Mouse (Mus musculus): ENCODE measurements around the gene Olfr1305. TPM values are rescaled to one million over a fixed set of nuclear protein-coding genes. Genes with fewer than 3 reads are reported as not detected.

Olfr1305 gene
- not detected in 2 replicates for polyA plus RNA-seq (2012; ENCODE audit: insufficient read depth, insufficient read length, missing spikeins)

DNA sequence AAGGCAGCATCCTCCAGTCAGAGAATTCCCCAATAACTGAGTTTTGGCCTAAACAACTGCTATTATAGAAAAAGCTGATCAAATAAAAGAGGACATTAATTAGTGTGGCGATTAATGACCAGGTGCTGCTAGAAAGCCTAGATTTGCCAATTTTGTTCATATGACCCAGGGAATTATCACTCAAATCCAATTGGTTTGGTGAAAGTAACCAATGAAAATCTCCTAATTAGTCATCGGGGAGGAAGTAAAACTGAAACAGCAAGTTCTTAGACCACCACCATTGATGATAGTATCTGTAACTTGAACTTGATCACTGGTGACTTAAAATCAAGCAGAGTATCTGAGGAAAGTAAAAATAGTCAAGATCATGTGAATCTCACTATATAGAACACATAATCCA, at the start of gene Olfr1305:
Gene Olfr1305 (minus strand): TSS at position 101 of the 400 bp plus-strand sequence.
- Histone ChIP-seq H3K4me3 (ENCODE audit: insufficient read depth, low read length) (no peak within 1 kb of the TSS), H3K27ac (ENCODE audit: insufficient read depth, low read depth, low read length) (no peak within 1 kb of the TSS), H3K4me1 (ENCODE audit: control insufficient read depth, insufficient read depth, low read length) (no peaks in the 10 kb centered on the region)
- TF ChIP-seq POLR2A (IDR thresholded peaks at IDR 0.05; ENCODE audit: borderline replicate concordance, low read depth, low read length) (no peak), CTCF (IDR thresholded peaks at IDR 0.05; ENCODE audit: low read depth, low read length) (no peak)

DNA sequence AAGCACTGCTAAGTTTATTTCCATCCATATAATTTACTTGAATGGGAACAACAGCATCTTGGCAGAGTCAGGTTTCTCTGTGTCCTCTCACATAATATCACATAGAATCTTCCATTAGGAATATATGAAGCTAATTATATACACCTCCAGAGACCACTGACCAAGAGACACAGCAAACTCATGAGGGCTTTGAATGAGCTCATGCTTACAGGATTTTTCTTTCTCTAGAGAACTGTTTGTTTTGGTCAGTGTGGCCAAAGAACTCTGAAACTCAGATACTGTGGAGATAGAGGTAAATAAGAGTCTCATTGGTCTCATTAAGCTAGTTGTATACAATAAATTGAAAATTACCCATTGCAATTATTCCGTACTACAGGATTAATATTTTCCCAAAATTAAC, 39.2 kb upstream of the Olfr1305 start, which contains the start of gene Olfr1306:
Gene Olfr1306 (minus strand): TSS at position 101 of the 400 bp plus-strand sequence.
- H3K4me1 ChIP-seq (ENCODE audit: control insufficient read depth, insufficient read depth, low read length) = no peaks in the 10 kb centered on the region
- H3K4me3 ChIP-seq (ENCODE audit: insufficient read depth, low read length) = no peak within 1 kb of the TSS
- TF ChIP-seq POLR2A (IDR thresholded peaks at IDR 0.05; ENCODE audit: borderline replicate concordance, low read depth, low read length) (no peak), CTCF (IDR thresholded peaks at IDR 0.05; ENCODE audit: low read depth, low read length) (no peak)
- H3K27ac ChIP-seq (ENCODE audit: insufficient read depth, low read depth, low read length) = no peak within 1 kb of the TSS

DNA sequence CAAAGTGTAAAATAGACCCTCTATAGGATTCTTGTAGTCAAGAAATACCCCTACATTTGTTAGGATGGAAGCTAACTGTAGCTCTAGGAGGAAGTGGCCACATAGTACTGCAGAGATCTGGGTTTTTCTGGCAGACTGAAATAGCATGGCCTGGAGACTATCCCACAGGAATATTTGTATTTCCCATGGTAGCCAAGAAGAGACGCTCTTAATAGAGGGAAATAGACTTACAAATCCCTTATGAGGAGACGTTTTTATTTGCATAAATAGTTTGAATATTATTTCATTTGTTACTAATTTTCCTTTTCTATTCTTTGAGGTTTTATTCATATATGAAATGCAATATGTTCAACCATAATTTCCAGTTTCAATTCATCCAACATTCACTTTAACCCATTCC, 56.7 kb downstream of the Olfr1305 start, which contains the start of gene Olfr1303:
Gene Olfr1303 (minus strand): TSS at position 101 of the 400 bp plus-strand sequence.
- no peak within 1 kb of the TSS for H3K27ac ChIP-seq (ENCODE audit: insufficient read depth, low read depth, low read length)
- no peak for TF ChIP-seq CTCF (IDR thresholded peaks at IDR 0.05; ENCODE audit: low read depth, low read length)
- TF ChIP-seq POLR2A (IDR thresholded peaks at IDR 0.05; ENCODE audit: borderline replicate concordance, low read depth, low read length) = no peak
- H3K4me3 ChIP-seq (ENCODE audit: insufficient read depth, low read length) = no peak within 1 kb of the TSS
- H3K4me1 ChIP-seq (ENCODE audit: control insufficient read depth, insufficient read depth, low read length) = no peaks in the 10 kb centered on the region

Other genes starting within 250 kb of the Olfr1305 start
- not detected in 2 replicates for gene Olfr1298, start 227.9 kb downstream of the Olfr1305 start, polyA plus RNA-seq (2012; ENCODE audit: insufficient read depth, insufficient read length, missing spikeins)
- not detected in 2 replicates for gene Olfr1299, start 215.7 kb downstream of the Olfr1305 start, polyA plus RNA-seq (2012; ENCODE audit: insufficient read depth, insufficient read length, missing spikeins)
- gene Olfr1301, start 126.1 kb downstream of the Olfr1305 start, polyA plus RNA-seq (2012; ENCODE audit: insufficient read depth, insufficient read length, missing spikeins) = not detected in 2 replicates
- not detected in 2 replicates for gene Olfr1302, start 99.7 kb downstream of the Olfr1305 start, polyA plus RNA-seq (2012; ENCODE audit: insufficient read depth, insufficient read length, missing spikeins)
- not detected in 2 replicates for gene Olfr1303, start 56.8 kb downstream of the Olfr1305 start, polyA plus RNA-seq (2012; ENCODE audit: insufficient read depth, insufficient read length, missing spikeins)
- not detected in 2 replicates for gene Olfr1306, start 39.1 kb upstream of the Olfr1305 start, polyA plus RNA-seq (2012; ENCODE audit: insufficient read depth, insufficient read length, missing spikeins)
- gene Olfr1307, start 72.3 kb upstream of the Olfr1305 start, polyA plus RNA-seq (2012; ENCODE audit: insufficient read depth, insufficient read length, missing spikeins) = 0.05 and 0.11 TPM in 2 replicates
- gene Olfr1308, start 87.8 kb upstream of the Olfr1305 start, polyA plus RNA-seq (2012; ENCODE audit: insufficient read depth, insufficient read length, missing spikeins) = not detected in 2 replicates
- not detected in 2 replicates for gene Olfr1309, start 113.1 kb upstream of the Olfr1305 start, polyA plus RNA-seq (2012; ENCODE audit: insufficient read depth, insufficient read length, missing spikeins)
- gene Olfr1310, start 135.6 kb upstream of the Olfr1305 start, polyA plus RNA-seq (2012; ENCODE audit: insufficient read depth, insufficient read length, missing spikeins) = not detected in 2 replicates
- gene Olfr1311, start 147.3 kb upstream of the Olfr1305 start, polyA plus RNA-seq (2012; ENCODE audit: insufficient read depth, insufficient read length, missing spikeins) = not detected in 2 replicates
- not detected in 2 replicates for gene Olfr1312, start 173.1 kb upstream of the Olfr1305 start, polyA plus RNA-seq (2012; ENCODE audit: insufficient read depth, insufficient read length, missing spikeins)
- gene Olfr1313, start 200.7 kb upstream of the Olfr1305 start, polyA plus RNA-seq (2012; ENCODE audit: insufficient read depth, insufficient read length, missing spikeins) = not detected in 2 replicates
- not detected in 2 replicates for gene Olfr1314, start 219.6 kb upstream of the Olfr1305 start, polyA plus RNA-seq (2012; ENCODE audit: insufficient read depth, insufficient read length, missing spikeins)
- gene Olfr1315-ps1, start 238.3 kb upstream of the Olfr1305 start, polyA plus RNA-seq (2012; ENCODE audit: insufficient read depth, insufficient read length, missing spikeins) = not detected in 2 replicates

Measured in bone marrow macrophage, adult 2 months (primary cell).